Mouse (Mus musculus) stomach, embryonic 14.5 days (tissue): ENCODE measurements around the gene Ccnl1. TPM values are rescaled to one million over a fixed set of nuclear protein-coding genes. Genes with fewer than 3 reads are reported as not detected.

Experiments
- ATAC-seq: fragments of 200-750 bp; cut with Nextera tagmentation; 2 replicates; pipeline ENCODE4 v1.8.0; 2017; ENCODE audit warnings: low read depth, moderate TSS enrichment; ENCODE audit not compliant: insufficient number of reproducible peaks, insufficient read depth, low FRiP score
- H3K27ac ChIP-seq: fragments of 300-500 bp; sonication (generic); 2 replicates; pipeline ENCODE4 v1.5.1; 2014; ENCODE audit warnings: mild to moderate bottlenecking, low read length, moderate library complexity, mixed read lengths
- H3K27me3 ChIP-seq: fragments of 300-500 bp; sonication (generic); 2 replicates; pipeline ENCODE4 v1.6.1; 2014; ENCODE audit warnings: low read length, control low read depth, mixed read lengths; ENCODE audit not compliant: control insufficient read depth, insufficient read depth
- H3K36me3 ChIP-seq: fragments of 300-500 bp; sonication (generic); 2 replicates; pipeline ENCODE4 v1.6.1; 2014; ENCODE audit warnings: mild to moderate bottlenecking, control low read depth, low read length, moderate library complexity, mixed read lengths; ENCODE audit not compliant: control insufficient read depth, insufficient read depth
- H3K4me1 ChIP-seq: fragments of 300-500 bp; sonication (generic); 2 replicates; pipeline ENCODE4 v1.6.1; 2014; ENCODE audit warnings: low read length, control low read depth, mixed read lengths; ENCODE audit not compliant: control insufficient read depth, insufficient read depth
- H3K4me2 ChIP-seq: fragments of 300-500 bp; sonication (generic); replicated peaks from 2 replicates; pipeline ENCODE4 v1.6.1; 2014; ENCODE audit warnings: low read depth, low read length, control low read depth
- H3K4me3 ChIP-seq: fragments of 300-500 bp; sonication (generic); 2 replicates; pipeline ENCODE4 v1.5.1; 2014; ENCODE audit warnings: low read depth, low read length, control low read depth
- H3K9ac ChIP-seq: fragments of 300-500 bp; sonication (generic); replicated peaks from 2 replicates; pipeline ENCODE4 v1.6.1; 2014; ENCODE audit warnings: low read depth, mild to moderate bottlenecking, control low read depth, low read length, moderate library complexity, mixed read lengths
- H3K9me3 ChIP-seq: fragments of 300-500 bp; sonication (generic); 2 replicates; pipeline ENCODE4 v1.6.1; 2016; ENCODE audit warnings: low read depth, low read length, control low read depth; ENCODE audit not compliant: control insufficient read depth
- WGBS: fragments of 180-500 bp; shearing (Covaris S2); extraction: QIAGEN DNeasy Blood & Tissue Kit; methylation state at CpG from one replicate; pipeline ENCODE4 v1.1.7; 2014; 5-methylcytosine and 5-hydroxymethylcytosine counted together
- polyA plus RNA-seq: library from polyadenylated mRNA; unstranded; fragments of >200 nt; fragmentation: Nextera tagmentation; extraction: Ambion mirVana; gene quantifications from 2 replicates; pipeline ENCODE4 v1.2.1, GENCODE M21; 2014

Gene Ccnl1
- polyA plus RNA-seq, 1 experiment from 2014 or later, result 137 TPM

DNA sequence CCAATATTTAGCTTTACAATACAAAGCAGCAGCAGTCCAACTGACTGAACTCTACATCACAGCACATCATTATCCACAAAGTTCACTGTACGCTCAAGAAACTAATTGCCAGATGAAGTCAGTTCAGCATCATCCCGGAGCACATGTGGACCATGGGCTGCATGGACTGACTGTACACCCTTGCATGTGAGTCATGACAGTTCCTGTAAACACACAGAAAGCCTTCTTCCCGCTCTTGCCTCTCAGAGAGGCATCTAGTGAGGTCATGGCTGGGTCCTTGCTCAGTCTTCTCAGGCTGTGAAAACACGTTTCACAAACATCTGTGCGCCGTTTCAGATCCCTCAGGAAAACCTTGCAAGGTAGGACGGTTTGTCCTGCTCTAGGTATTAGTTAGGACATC, 26.5 kb downstream of the Ccnl1 start:
- H3K4me2 ChIP-seq, result no peak overlapping the region
- no peaks in the 10 kb centered on the region for H3K36me3 ChIP-seq
- 75% methylated on average over 7 of the region's 7 CpGs for WGBS
- H3K27me3 ChIP-seq, result no peaks in the 10 kb centered on the region
- no peaks in the 10 kb centered on the region for H3K9me3 ChIP-seq
- 0 out of 2 replicates have a peak, but pooled peaks cover 11% of the 10 kb centered on the region for H3K4me1 ChIP-seq
- H3K9ac ChIP-seq, result no peak overlapping the region
- H3K4me3 ChIP-seq, result no peak overlapping the region
- ATAC-seq, result no peak
- H3K27ac ChIP-seq, result no peak overlapping the region

DNA sequence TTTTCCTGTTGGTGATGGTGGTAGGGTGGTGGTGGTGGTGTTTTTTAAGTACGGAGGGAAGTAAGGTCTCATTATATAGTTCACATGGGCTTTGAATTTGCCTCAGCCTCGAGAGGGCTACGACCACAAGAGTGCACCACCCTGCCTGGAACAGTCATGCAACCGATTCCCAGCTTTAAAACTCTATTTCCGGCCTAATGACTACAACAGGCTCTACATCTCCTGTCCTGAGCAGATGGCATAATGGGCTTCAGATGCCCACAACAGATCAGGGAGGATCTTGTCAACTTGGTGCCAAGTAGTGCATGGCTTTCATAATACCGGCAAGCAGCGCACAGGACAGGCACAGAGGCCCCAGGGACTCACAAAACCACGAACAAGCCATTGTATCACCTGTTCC, 27.4 kb downstream of the Ccnl1 start:
- H3K4me2 ChIP-seq, result no peak overlapping the region
- no peak overlapping the region for H3K9ac ChIP-seq

DNA sequence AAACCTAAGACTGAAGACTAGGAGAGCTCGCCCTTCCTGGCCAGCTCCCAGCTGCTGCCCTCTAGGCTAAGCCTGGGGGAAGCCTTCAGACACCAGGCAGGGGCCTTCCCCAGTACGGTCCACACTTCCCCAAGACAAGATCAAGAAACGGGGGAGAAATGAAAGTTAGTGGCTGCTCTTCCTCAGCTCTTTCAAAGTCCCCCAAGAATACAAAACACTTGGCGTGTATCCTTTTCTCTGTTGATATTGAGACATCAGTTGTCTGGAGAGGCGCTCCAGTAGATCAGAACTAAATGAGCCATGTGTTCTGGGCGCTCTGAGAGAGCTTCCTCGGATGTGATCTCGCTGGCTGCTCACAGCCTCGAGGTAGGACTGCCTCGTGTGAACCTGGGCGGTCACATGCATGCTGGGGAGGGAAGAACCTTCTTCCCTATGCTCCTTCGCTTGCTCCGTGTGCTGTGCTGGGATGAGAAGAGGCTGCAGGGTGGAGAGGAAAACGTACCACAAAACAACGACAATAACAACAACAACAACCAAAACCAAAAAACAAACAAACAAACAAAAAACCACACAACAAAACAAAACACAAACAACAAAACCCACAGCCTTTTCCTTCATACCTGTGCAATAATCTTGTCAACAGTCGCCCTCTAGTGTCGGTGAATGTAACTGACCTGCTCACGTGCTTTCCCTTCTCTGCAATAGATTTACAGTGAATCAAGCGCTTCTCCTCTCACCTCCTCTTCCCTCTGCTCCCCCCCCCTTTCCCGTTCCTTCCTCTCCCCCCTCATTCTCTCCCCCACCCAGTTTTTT, 28.0 kb downstream of the Ccnl1 start:
- no peak overlapping the region for H3K9ac ChIP-seq
- H3K4me3 ChIP-seq, result no peak overlapping the region
- H3K27ac ChIP-seq, result no peak overlapping the region

More for the DNA sequence above, 27.4 kb downstream of the Ccnl1 start:
- Histone ChIP-seq H3K4me3 (no peak overlapping the region), H3K4me1 (0 out of 2 replicates have a peak, but pooled peaks cover 11% of the 10 kb centered on the region), H3K9me3 (no peaks in the 10 kb centered on the region), H3K27me3 (no peaks in the 10 kb centered on the region), H3K36me3 (no peaks in the 10 kb centered on the region), H3K27ac (no peak overlapping the region)
- no peak for ATAC-seq
- WGBS, result 60% methylated on average over 8 of the region's 8 CpGs

DNA sequence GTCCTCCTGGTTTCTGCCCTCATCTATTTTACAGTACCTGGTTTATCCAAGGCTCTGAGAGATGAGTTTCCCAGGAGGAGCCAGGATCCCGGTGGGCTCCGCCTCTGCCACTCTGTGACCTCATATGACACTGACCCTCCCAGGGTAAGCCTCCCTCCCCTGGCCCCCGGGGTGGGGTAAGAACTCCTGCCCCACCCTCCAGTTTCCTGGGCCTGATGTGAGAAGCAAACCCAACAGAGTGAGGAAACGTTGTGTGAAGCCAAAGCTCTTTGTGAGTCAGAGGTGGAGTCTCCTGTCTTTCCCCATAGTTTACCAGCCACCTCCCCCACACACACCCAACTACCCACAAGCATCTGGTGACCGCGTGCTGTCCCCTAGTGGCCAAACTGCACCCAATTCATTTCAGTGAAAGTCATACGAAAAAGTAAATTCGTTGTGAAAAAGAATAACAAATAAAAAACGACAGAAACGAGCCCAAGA, 28.7 kb downstream of the Ccnl1 start:
- Histone ChIP-seq H3K27ac (no peak overlapping the region), H3K4me3 (no peak overlapping the region), H3K4me1 (0 out of 2 replicates have a peak, but pooled peaks cover 11% of the 10 kb centered on the region), H3K9me3 (no peaks in the 10 kb centered on the region), H3K9ac (no peak overlapping the region), H3K4me2 (peak overlapping the region; percentile 39), H3K27me3 (no peaks in the 10 kb centered on the region), H3K36me3 (no peaks in the 10 kb centered on the region)
- WGBS, result 3% methylated on average over 10 of the region's 10 CpGs
- peak; percentile 80 for ATAC-seq

More for the DNA sequence above, 28.0 kb downstream of the Ccnl1 start:
- Histone ChIP-seq H3K36me3 (no peaks in the 10 kb centered on the region), H3K27me3 (no peaks in the 10 kb centered on the region), H3K4me2 (peak overlapping the region; percentile 39), H3K4me1 (0 out of 2 replicates have a peak, but pooled peaks cover 11% of the 10 kb centered on the region), H3K9me3 (no peaks in the 10 kb centered on the region)
- WGBS, result 24% methylated on average over 20 of the region's 20 CpGs
- peak; percentile 24; the same call in 1 of the 2 replicates for ATAC-seq

DNA sequence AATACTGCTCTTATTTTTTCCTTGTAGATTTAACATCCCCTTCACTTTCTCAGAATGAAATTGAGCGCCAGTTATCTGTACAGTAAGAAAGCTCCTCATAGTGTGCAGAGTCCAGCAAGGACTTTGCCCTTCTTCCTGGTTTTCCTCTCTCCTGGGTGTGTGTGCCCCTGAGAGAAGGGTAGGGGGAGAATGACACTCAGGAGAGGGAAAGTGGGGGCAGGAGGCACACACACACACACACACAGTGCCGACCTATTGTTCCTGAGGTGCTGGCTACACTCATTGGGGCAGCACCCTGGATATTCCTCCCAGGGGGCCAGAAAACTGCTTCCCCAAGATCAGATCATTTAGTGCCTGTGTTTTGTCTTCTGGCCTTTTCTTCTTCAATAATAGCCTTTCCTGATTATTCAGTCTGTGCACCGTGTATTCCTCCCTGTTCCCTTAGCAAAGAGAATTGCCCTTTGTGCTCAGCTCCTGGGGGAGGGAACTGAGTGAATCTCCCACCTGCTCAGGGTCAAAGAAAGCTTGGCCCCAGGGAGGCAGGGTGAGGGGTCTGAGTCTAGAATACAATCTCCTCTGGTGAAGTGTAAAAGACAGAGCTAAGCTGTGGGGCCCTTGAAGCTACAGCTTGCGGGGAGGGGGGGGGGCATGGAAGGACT, 29.3 kb downstream of the Ccnl1 start:
- ATAC-seq, result peak; percentile 16; the same call in 1 of the 2 replicates
- no peak overlapping the region; the same call in 1 of the 2 replicates for H3K4me2 ChIP-seq
- H3K4me1 ChIP-seq, result 0 out of 2 replicates have a peak, but pooled peaks cover 11% of the 10 kb centered on the region

DNA sequence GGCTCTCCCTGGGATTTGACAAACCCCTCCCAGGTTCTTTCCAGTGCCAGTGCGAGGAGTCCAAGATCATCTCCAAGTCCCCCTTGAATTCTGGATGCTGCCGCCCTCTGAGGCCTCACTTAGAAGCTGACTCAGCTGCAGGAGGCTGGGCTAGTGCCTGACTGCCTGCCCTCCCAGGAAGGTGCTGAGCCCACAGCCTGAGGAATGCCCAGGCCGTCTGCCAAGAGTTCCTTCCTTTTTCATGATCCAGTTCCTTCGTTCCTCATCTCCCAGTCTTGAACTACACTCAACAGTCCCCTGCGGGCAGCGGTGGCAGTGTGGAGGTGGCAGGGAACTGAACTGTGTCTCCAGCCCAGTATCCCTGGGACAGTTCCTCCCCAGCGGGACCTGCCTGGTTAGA, 30.4 kb downstream of the Ccnl1 start:
- no peaks in the 10 kb centered on the region for H3K36me3 ChIP-seq
- 66% methylated on average over 7 of the region's 7 CpGs for WGBS
- 0 out of 2 replicates have a peak, but pooled peaks cover 11% of the 10 kb centered on the region for H3K4me1 ChIP-seq
- H3K27ac ChIP-seq, result no peak overlapping the region
- no peak overlapping the region for H3K4me2 ChIP-seq
- no peak overlapping the region for H3K9ac ChIP-seq
- H3K27me3 ChIP-seq, result no peaks in the 10 kb centered on the region
- no peaks in the 10 kb centered on the region for H3K9me3 ChIP-seq
- no peak overlapping the region for H3K4me3 ChIP-seq
- ATAC-seq, result peak; percentile 16; the same call in 1 of the 2 replicates

More for the DNA sequence above, 29.3 kb downstream of the Ccnl1 start:
- no peak overlapping the region for H3K9ac ChIP-seq
- no peak overlapping the region for H3K4me3 ChIP-seq
- H3K9me3 ChIP-seq, result no peaks in the 10 kb centered on the region
- H3K27ac ChIP-seq, result no peak overlapping the region
- no peaks in the 10 kb centered on the region for H3K36me3 ChIP-seq
- no peaks in the 10 kb centered on the region for H3K27me3 ChIP-seq
- WGBS, result 46% methylated on average over 4 of the region's 4 CpGs

DNA sequence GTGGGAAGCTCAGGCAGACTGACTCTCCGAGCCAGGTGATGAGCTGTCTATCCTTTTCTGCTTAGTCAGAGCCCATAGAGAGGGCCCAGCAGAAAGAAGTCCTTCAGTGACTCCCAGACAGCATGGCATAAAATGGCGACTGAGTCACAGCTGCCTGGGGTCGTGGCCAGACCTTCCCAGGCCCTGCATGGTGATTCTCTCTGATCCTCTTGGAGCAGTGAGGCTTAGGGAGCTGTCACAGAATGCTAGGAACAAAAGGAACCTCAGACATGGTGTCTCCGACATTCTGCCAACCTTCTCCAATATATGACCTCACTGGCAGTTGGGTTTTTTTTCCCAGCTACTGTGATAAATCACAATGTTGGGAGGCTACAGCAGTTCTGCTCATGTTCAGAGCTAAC, 30.9 kb downstream of the Ccnl1 start:
- 74% methylated on average over 4 of the region's 4 CpGs for WGBS
- Histone ChIP-seq H3K27ac (no peak overlapping the region), H3K4me1 (0 out of 2 replicates have a peak, but pooled peaks cover 11% of the 10 kb centered on the region), H3K4me3 (no peak overlapping the region), H3K9ac (no peak overlapping the region), H3K4me2 (no peak overlapping the region), H3K9me3 (no peaks in the 10 kb centered on the region), H3K36me3 (no peaks in the 10 kb centered on the region), H3K27me3 (no peaks in the 10 kb centered on the region)
- no peak for ATAC-seq

DNA sequence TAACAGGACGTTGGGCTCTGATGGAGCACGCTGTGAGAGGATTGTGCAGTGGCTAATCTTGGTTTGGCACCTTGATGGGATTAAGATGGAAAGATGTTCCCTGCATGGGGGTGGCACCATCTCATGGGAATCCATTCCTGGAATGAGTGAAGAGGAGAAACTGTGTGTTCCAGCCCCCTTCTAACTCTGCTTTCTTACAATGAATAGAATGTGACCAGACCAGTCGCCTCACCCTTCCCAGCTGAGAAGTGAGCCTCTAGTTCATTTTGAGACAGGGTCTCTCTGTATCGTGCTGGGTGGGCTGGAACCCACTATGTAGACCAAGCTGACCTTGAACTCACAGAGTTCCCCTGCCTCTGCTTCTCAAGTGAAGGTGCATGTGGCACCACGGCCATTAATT, 31.6 kb downstream of the Ccnl1 start:
- Histone ChIP-seq H3K36me3 (no peaks in the 10 kb centered on the region), H3K27ac (no peak overlapping the region), H3K4me3 (no peak overlapping the region), H3K4me1 (0 out of 2 replicates have a peak, but pooled peaks cover 11% of the 10 kb centered on the region), H3K9ac (no peak overlapping the region), H3K4me2 (no peak overlapping the region), H3K27me3 (no peaks in the 10 kb centered on the region), H3K9me3 (no peaks in the 10 kb centered on the region)
- ATAC-seq, result no peak
- 91% methylated on average over 5 of the region's 5 CpGs for WGBS
